Mouse (Mus musculus): ENCODE measurements around the gene Grm4.

- TF ChIP-seq POLR2A (IDR thresholded peaks at IDR 0.05; ENCODE audit: borderline replicate concordance, control insufficient read depth, low read depth, low read length) (no peak), CTCF (IDR thresholded peaks at IDR 0.05; ENCODE audit: control insufficient read depth, insufficient read depth, low read length) (no peak)
These were observed 63.2 kb downstream of the Grm4 start for GRCm38 (mm10) chr17:27457863-27458494.
